Mouse (Mus musculus): ENCODE results near the gene Ostf1. TPM values are rescaled to one million over a fixed set of nuclear protein-coding genes. Genes with fewer than 3 reads are reported as not detected.

Ostf1 gene
- polyA plus RNA-seq, 1 experiment = 59.9 TPM

GRCm38 (mm10) chr19:18639552-18639951, 7.9 kb upstream of the Ostf1 start:
- H3K36me3 ChIP-seq (ENCODE audit: control insufficient read depth, insufficient read depth, low read length) = no peaks in the 10 kb centered on the region
- no peak overlapping the region for H3K27ac ChIP-seq (ENCODE audit: control insufficient read depth, insufficient read depth, low read length)
- no peaks in the 10 kb centered on the region for H3K27me3 ChIP-seq (ENCODE audit: control insufficient read depth, insufficient read depth, low read length)
- TF ChIP-seq CTCF (IDR thresholded peaks at IDR 0.05; ENCODE audit: borderline replicate concordance, control insufficient read depth, extremely low read depth, insufficient read depth, low read length, poor library complexity) = no peak
- no peak for TF ChIP-seq POLR2A (IDR thresholded peaks at IDR 0.05; ENCODE audit: control insufficient read depth, extremely low read depth, insufficient read depth, low read length, poor library complexity)
- no peak for DNase-seq
- no peak overlapping the region for H3K4me3 ChIP-seq (ENCODE audit: control insufficient read depth, insufficient read depth, low read length)
- WGBS = 65% methylated on average over 2 of the region's 2 CpGs
- no peaks in the 10 kb centered on the region for H3K4me1 ChIP-seq (replicated peaks; ENCODE audit: control insufficient read depth, insufficient read depth, low read length)

DNA sequence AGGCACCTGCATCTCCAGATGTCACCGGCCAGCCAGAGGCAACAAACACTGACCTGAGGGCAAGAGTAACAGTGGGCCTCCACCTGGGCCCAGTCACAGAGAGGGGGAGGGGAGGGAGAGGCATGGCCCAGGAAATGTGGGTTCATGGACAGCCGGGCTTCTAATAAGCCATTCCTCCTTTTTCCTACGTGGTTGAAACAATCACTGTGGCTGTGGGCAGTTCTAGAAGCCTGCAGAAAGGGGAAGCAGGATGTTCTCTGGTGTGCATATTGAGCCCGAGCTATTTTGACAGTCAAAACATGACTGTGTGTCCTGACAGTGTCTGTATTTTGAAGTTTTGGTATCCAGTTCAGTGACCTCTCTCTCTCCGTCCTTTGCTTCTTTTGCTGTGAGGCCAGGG, 7.3 kb upstream of the Ostf1 start:
- 34% methylated on average over 5 of the region's 5 CpGs for WGBS
- Histone ChIP-seq H3K36me3 (ENCODE audit: control insufficient read depth, insufficient read depth, low read length) (no peaks in the 10 kb centered on the region), H3K27ac (ENCODE audit: control insufficient read depth, insufficient read depth, low read length) (no peak overlapping the region), H3K27me3 (ENCODE audit: control insufficient read depth, insufficient read depth, low read length) (no peaks in the 10 kb centered on the region), H3K4me3 (ENCODE audit: control insufficient read depth, insufficient read depth, low read length) (no peak overlapping the region), H3K4me1 (replicated peaks; ENCODE audit: control insufficient read depth, insufficient read depth, low read length) (no peaks in the 10 kb centered on the region)
- TF ChIP-seq CTCF (IDR thresholded peaks at IDR 0.05; ENCODE audit: borderline replicate concordance, control insufficient read depth, extremely low read depth, insufficient read depth, low read length, poor library complexity) (no peak), POLR2A (IDR thresholded peaks at IDR 0.05; ENCODE audit: control insufficient read depth, extremely low read depth, insufficient read depth, low read length, poor library complexity) (no peak)
- peak; percentile 30 for DNase-seq

- no peak for DNase-seq
- 93% methylated on average over 5 of the region's 5 CpGs for WGBS
- Histone ChIP-seq H3K36me3 (ENCODE audit: control insufficient read depth, insufficient read depth, low read length) (no peaks in the 10 kb centered on the region), H3K27ac (ENCODE audit: control insufficient read depth, insufficient read depth, low read length) (no peak overlapping the region), H3K4me1 (replicated peaks; ENCODE audit: control insufficient read depth, insufficient read depth, low read length) (no peaks in the 10 kb centered on the region), H3K4me3 (ENCODE audit: control insufficient read depth, insufficient read depth, low read length) (no peak overlapping the region), H3K27me3 (ENCODE audit: control insufficient read depth, insufficient read depth, low read length) (no peaks in the 10 kb centered on the region)
- TF ChIP-seq POLR2A (IDR thresholded peaks at IDR 0.05; ENCODE audit: control insufficient read depth, extremely low read depth, insufficient read depth, low read length, poor library complexity) (no peak), CTCF (IDR thresholded peaks at IDR 0.05; ENCODE audit: borderline replicate concordance, control insufficient read depth, extremely low read depth, insufficient read depth, low read length, poor library complexity) (no peak)
Measured at GRCm38 (mm10) chr19:18637954-18638353, 6.3 kb upstream of the Ostf1 start.

GRCm38 (mm10) chr19:18632231-18633185, 885 bp upstream of the Ostf1 start:
- DNase-seq = no peak
- H3K36me3 ChIP-seq (ENCODE audit: control insufficient read depth, insufficient read depth, low read length) = no peaks in the 10 kb centered on the region
- TF ChIP-seq CTCF (IDR thresholded peaks at IDR 0.05; ENCODE audit: borderline replicate concordance, control insufficient read depth, extremely low read depth, insufficient read depth, low read length, poor library complexity) = no peak
- no peak for TF ChIP-seq POLR2A (IDR thresholded peaks at IDR 0.05; ENCODE audit: control insufficient read depth, extremely low read depth, insufficient read depth, low read length, poor library complexity)
- peak overlapping the region; percentile 96 for H3K4me3 ChIP-seq (ENCODE audit: control insufficient read depth, insufficient read depth, low read length)
- no peaks in the 10 kb centered on the region for H3K27me3 ChIP-seq (ENCODE audit: control insufficient read depth, insufficient read depth, low read length)
- 0 out of 2 replicates have a peak, but pooled peaks cover 5% of the 10 kb centered on the region for H3K4me1 ChIP-seq (replicated peaks; ENCODE audit: control insufficient read depth, insufficient read depth, low read length)
- 68% methylated on average over 13 of the region's 13 CpGs for WGBS
- H3K27ac ChIP-seq (ENCODE audit: control insufficient read depth, insufficient read depth, low read length) = no peak overlapping the region

GRCm38 (mm10) chr19:18631161-18631643, 421 bp downstream of the Ostf1 start:
- Histone ChIP-seq H3K27ac (ENCODE audit: control insufficient read depth, insufficient read depth, low read length) (no peak overlapping the region), H3K27me3 (ENCODE audit: control insufficient read depth, insufficient read depth, low read length) (no peaks in the 10 kb centered on the region), H3K4me3 (ENCODE audit: control insufficient read depth, insufficient read depth, low read length) (peak overlapping the region; percentile 96), H3K36me3 (ENCODE audit: control insufficient read depth, insufficient read depth, low read length) (no peaks in the 10 kb centered on the region), H3K4me1 (replicated peaks; ENCODE audit: control insufficient read depth, insufficient read depth, low read length) (0 out of 2 replicates have a peak, but pooled peaks cover 5% of the 10 kb centered on the region)
- 1% methylated on average over 40 of the region's 40 CpGs for WGBS
- TF ChIP-seq CTCF (IDR thresholded peaks at IDR 0.05; ENCODE audit: borderline replicate concordance, control insufficient read depth, extremely low read depth, insufficient read depth, low read length, poor library complexity) = no peak
- TF ChIP-seq POLR2A (IDR thresholded peaks at IDR 0.05; ENCODE audit: control insufficient read depth, extremely low read depth, insufficient read depth, low read length, poor library complexity) = no peak
- DNase-seq = peak; percentile 55

GRCm38 (mm10) chr19:18630221-18631119, 1.2 kb downstream of the Ostf1 start:
- peak; percentile 23 for DNase-seq
- Histone ChIP-seq H3K27me3 (ENCODE audit: control insufficient read depth, insufficient read depth, low read length) (no peaks in the 10 kb centered on the region), H3K27ac (ENCODE audit: control insufficient read depth, insufficient read depth, low read length) (no peak overlapping the region), H3K4me3 (ENCODE audit: control insufficient read depth, insufficient read depth, low read length) (peak overlapping the region; percentile 17; the same call in 1 of the 2 replicates), H3K4me1 (replicated peaks; ENCODE audit: control insufficient read depth, insufficient read depth, low read length) (0 out of 2 replicates have a peak, but pooled peaks cover 5% of the 10 kb centered on the region), H3K36me3 (ENCODE audit: control insufficient read depth, insufficient read depth, low read length) (no peaks in the 10 kb centered on the region)
- WGBS = 15% methylated on average over 17 of the region's 17 CpGs
- TF ChIP-seq POLR2A (IDR thresholded peaks at IDR 0.05; ENCODE audit: control insufficient read depth, extremely low read depth, insufficient read depth, low read length, poor library complexity) = no peak
